Mouse (Mus musculus) kidney, adult 18-20 months (tissue): ENCODE results near the gene Cltc.
"Not testable (repeated sequence)": the region's sequence is repeated elsewhere in the genome, so short reads cannot be mapped to it uniquely, and the experiment has no call there.

ENCODE experiments used
- DNase-seq: peaks from one replicate; pipeline ENCODE4 v3.0.0; 2021

The Cltc gene

GRCm38 (mm10) chr11:86738308-86738707, 19.1 kb downstream of the Cltc start:
- DNase-seq, result not testable (repeated sequence)

- DNase-seq, result no peak
These were observed 19.9 kb downstream of the Cltc start for GRCm38 (mm10) chr11:86737301-86738000.

GRCm38 (mm10) chr11:86734993-86735392, 22.4 kb downstream of the Cltc start:
- no peak for DNase-seq

- no peak for DNase-seq
These were observed 23.0 kb downstream of the Cltc start for GRCm38 (mm10) chr11:86734241-86734939.

- DNase-seq, result no peak
These were observed 25.9 kb downstream of the Cltc start for GRCm38 (mm10) chr11:86731443-86731842.

GRCm38 (mm10) chr11:86725607-86726006, 31.8 kb downstream of the Cltc start:
- no peak for DNase-seq

GRCm38 (mm10) chr11:86724982-86725381, 32.4 kb downstream of the Cltc start:
- DNase-seq, result no peak

- no peak for DNase-seq
These were observed 33.4 kb downstream of the Cltc start for GRCm38 (mm10) chr11:86724004-86724403.

GRCm38 (mm10) chr11:86719390-86719789, 38.0 kb downstream of the Cltc start:
- no peak for DNase-seq

- no peak for DNase-seq
These were observed 39.0 kb downstream of the Cltc start for GRCm38 (mm10) chr11:86718369-86718768.

GRCm38 (mm10) chr11:86717306-86718065, 39.9 kb downstream of the Cltc start:
- no peak for DNase-seq

- no peak for DNase-seq
These were observed 42.8 kb downstream of the Cltc start for GRCm38 (mm10) chr11:86714606-86715005.

GRCm38 (mm10) chr11:86701151-86701550, 56.2 kb downstream of the Cltc start:
- no peak for DNase-seq

- DNase-seq, result no peak
These were observed 61.9 kb downstream of the Cltc start for GRCm38 (mm10) chr11:86695461-86695860.

- no peak for DNase-seq
These were observed 64.8 kb downstream of the Cltc start for GRCm38 (mm10) chr11:86692546-86692945.

- DNase-seq, result no peak
These were observed 65.4 kb downstream of the Cltc start for GRCm38 (mm10) chr11:86691956-86692355.

- no peak for DNase-seq
These were observed 65.9 kb downstream of the Cltc start for GRCm38 (mm10) chr11:86691482-86691881.

GRCm38 (mm10) chr11:86690383-86690782, 67.0 kb downstream of the Cltc start:
- no peak for DNase-seq

- no peak for DNase-seq
These were observed 72.0 kb downstream of the Cltc start for GRCm38 (mm10) chr11:86685366-86685765.

GRCm38 (mm10) chr11:86684126-86685012, 73.0 kb downstream of the Cltc start:
- no peak for DNase-seq

- DNase-seq, result peak; percentile 97
These were observed 73.8 kb downstream of the Cltc start, which contains the start of the genes Vmp1 and Ptrh2 for GRCm38 (mm10) chr11:86683395-86684125. TSS of gene Vmp1 (minus strand) at chr11:86683836. TSS of gene Ptrh2 (plus strand) at chr11:86683985.

- no peak for DNase-seq
These were observed 74.5 kb downstream of the Cltc start for GRCm38 (mm10) chr11:86682861-86683260.
